Mouse (Mus musculus) liver, adult 2 months (tissue): Measurements from ENCODE around the gene Cdk6.

Experiments
- CTCF ChIP-seq: fragments of 200-500 bp; IDR thresholded peaks from 2 replicates; pipeline ENCODE4 v1.5.1; 2011; ENCODE audit warnings: low read depth, low read length, control low read depth
- POLR2A ChIP-seq: fragments of 200-500 bp; IDR thresholded peaks from 2 replicates; pipeline ENCODE4 v1.6.1; 2011; ENCODE audit warnings: low read length, control low read depth; ENCODE audit not compliant: insufficient read depth; ENCODE audit errors: extremely low read depth

- TF ChIP-seq POLR2A (no peak), CTCF (no peak)
These were observed 51.6 kb downstream of the Cdk6 start for GRCm38 (mm10) chr5:3392856-3393255.
